Mouse (Mus musculus) spleen, adult 2 months (tissue): ENCODE results near the gene Timm10.

Experiments used
- CTCF ChIP-seq: fragments of 200-500 bp; IDR thresholded peaks from 2 replicates; pipeline ENCODE4 v1.5.1; 2011; ENCODE audit warnings: mild to moderate bottlenecking, inconsistent platforms; ENCODE audit not compliant: insufficient read depth, insufficient read length, insufficient replicate concordance; ENCODE audit errors: extremely low read depth
- POLR2A ChIP-seq: fragments of 200-500 bp; IDR thresholded peaks from 2 replicates; pipeline ENCODE4 v1.6.1; 2011; ENCODE audit warnings: low read depth, low read length, inconsistent platforms

DNA sequence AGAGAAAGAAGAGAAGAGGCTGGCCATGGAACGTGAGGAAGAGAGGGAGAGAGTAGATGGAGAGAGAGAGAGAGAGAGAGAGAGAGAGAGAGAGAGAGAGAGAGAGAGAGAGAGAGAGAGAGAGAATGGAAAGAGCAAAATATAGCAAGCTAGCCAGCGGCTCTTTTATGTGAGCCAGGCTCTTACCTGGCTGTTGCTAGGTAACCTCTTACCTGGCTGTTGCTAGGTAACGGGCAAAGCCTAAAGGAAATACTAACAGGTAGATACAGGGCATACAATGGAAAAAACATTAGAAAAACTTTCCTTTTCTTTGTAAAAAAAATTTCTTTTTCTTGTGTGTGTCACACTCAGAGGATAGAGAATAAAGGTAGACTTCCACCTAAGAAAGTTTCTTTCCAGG lies 49.1 kb upstream of the Timm10 start:
- TF ChIP-seq CTCF, result no peak
- no peak for TF ChIP-seq POLR2A
